Mouse (Mus musculus) urinary bladder, postnatal 14 days (tissue): ENCODE results near the gene Hnrnpa3.
"Not testable (repeated sequence)": the region's sequence is repeated elsewhere in the genome, so short reads cannot be mapped to it uniquely, and the experiment has no call there.

Experiments
- DNase-seq: peaks from one replicate; pipeline ENCODE4 v3.0.0; 2021; ENCODE audit warnings: low spot score

Gene Hnrnpa3

DNA sequence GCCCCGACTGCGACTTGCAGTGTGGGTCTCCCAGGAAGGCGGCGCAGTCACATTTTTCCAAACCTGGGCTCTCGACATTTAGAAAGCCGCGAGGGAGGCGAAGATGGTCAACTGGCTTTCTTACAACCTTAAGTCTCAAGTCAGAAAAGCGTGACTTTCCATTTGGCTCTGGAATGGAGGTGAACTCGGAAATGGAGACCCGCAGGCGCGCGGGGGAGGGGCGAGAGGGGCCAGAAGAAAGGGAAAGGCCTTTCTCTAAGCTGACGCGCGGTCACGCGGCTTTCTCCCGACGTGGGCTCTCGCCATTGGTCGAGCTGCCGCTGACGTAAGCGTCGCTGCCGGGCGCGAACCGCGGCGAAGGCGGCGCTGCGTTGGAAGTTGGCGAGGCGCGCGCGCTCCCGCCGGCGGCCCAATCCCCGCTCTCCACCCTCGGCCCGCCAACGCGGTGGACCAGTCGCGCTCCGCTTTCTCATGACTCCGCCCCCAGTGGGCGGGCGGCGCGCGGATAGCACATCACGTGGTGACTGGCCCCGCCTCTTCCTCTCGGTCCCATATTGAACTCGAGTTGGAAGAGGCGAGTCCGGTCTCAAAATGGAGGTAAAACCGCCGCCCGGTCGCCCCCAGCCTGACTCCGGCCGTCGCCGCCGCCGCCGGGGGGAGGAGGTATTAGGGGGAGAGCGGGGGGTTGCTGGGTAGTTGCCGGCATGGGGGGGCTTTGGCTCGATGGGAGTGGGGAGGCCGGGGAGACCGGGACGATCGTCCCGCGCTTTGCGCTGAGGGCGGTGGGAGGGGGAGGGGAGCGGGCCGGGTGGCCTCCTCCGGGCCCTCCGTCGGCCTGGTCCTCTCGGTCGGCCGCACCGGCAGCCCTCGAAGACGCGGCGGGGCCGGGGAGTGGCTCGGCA lies at the start of gene Hnrnpa3:
Gene Hnrnpa3 (plus strand): TSS at position 535 of the 902 bp plus-strand sequence.
- peak; percentile 98 for DNase-seq

GRCm38 (mm10) chr2:75609971-75610370 lies 49.1 kb upstream of the Hnrnpa3 start:
- DNase-seq, result no peak

- not testable (repeated sequence) for DNase-seq
Measured at GRCm38 (mm10) chr2:75610602-75611001, 48.5 kb upstream of the Hnrnpa3 start.

DNA sequence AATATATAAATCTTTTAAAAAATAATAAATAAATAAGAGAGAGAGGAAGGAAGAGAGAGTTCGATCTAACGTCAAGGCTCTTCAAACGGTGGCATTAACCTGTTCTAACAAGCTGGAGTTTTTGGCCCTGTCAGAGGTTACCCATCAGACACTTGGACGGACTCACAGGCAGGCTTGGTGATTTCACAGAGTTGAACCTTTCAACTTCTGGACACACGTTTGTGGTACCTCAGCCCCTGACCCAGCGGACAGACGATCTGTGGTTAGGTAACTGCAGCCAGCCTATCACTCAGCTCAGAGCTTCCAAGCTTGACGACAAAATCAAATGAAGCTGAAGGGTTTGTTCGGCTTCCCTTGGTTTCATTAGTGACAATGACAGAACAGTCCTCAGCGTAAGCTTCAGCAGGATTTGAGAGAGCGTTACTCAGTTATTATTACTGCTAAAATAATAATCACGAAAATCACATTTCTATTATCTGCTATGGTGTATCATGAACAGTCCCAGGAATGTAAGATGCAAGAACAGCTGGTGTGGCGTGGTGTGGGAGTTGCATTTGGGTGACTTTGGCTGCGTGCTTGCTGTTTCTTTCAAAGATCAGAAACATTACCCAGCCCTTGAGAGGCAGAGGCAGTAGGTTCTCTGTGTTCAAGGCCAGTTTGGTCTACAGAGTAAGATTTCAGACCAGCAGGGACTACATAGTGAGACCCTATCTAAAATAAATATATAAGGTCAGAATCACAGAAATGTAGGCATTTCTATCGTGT lies 47.8 kb upstream of the Hnrnpa3 start:
- DNase-seq, result no peak

- DNase-seq, result no peak
Measured at GRCm38 (mm10) chr2:75612006-75612405, 47.1 kb upstream of the Hnrnpa3 start.

GRCm38 (mm10) chr2:75612981-75613567 lies 46.0 kb upstream of the Hnrnpa3 start:
- DNase-seq, result peak; percentile 88

GRCm38 (mm10) chr2:75614577-75614976 lies 44.5 kb upstream of the Hnrnpa3 start:
- DNase-seq, result no peak

DNA sequence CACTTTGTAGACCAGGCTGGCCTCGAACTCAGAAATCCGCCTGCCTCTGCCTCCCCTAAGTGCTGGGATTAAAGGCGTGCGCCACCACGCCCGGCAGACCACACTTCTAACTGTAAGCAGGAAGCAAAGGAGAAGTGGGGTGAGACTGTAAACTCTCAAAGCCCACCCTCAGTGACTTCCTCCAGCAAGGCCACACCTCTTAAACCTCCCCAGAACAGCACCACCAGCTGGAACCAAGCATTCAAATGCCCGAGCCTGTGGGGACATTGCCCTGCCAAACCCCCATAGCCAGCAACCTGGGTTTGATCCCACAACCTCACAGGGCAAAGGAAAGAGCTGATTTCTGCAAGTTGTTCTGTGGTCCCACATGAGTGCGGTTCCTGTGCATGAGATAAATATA lies 42.1 kb upstream of the Hnrnpa3 start:
- no peak for DNase-seq

DNA sequence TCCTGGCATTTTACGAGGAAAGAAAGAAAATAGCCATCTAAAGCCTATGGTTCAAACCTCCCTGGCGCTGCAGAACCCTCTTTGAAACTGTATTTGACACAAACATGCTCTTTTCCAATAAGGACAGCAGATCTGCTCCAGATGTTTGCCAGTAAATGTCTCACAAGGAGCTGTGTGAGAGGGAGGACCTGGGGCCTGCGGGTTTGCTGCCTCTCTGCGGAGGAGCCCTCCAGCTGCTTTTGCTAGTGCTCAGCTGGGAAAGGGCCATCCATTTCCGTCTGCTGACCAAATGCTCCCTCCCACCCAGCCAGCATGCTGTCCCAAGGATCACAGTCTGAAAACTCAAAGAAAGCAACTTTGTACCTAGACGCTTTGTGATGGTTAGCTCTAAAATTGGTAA lies 40.3 kb upstream of the Hnrnpa3 start:
- no peak for DNase-seq

- no peak for DNase-seq
Measured at GRCm38 (mm10) chr2:75621873-75622654, 37.0 kb upstream of the Hnrnpa3 start.

DNA sequence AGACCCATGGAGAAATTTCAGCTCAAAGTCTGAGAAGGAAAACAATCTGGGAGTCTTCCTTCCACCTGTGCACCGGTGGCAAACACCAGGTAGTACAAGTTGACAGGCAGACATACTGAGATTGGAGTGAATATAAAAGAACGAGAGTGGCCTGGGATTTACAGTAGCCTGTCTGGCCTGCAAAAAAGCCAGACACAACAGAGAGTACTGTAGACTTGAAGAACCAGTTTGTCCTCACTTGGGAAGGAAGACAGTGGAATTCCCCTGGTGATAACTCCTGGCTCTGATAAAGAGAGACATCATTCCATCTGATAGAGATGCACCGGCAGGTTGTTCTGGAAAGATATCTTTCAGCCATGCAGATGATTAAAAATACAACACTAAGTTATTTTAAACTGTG lies 34.0 kb upstream of the Hnrnpa3 start:
- no peak for DNase-seq

DNA sequence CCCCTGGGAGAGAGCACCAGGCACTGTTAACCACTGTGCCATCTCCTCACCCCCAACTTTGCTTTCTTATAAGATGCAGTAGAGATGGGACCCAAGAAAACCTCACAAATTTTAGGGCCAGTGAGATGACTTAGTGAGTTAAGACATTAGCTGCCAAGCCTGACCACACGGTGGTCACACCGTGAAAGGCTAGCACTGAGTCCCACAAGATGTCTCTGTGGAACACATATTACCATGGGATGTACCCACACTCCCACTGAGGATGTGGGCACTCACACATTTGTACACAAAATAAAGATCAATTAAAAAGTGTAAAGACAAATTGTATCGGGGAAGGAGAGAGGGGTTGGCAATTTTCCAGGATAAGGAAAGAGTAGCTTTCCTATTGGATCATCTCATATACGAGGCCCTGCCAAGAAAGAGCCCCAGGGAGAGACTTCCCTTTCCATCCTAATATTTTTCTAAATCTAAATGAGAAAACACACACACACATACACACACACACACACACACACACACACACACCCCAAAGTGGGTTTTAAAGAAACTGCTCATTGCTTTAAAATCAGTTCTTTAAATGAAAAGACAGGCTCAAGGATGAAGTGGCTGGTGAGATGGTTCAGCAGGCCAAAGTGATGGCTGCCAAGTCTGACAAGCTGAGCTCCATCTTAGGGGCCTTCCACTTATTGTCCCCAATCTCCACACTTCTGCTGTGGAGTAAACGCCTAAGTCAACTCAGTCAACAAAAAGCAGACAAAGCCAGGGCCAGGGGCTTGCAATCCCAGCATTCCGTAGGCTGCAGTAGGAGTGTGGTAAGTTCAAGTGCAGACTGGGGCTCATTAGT lies 32.2 kb upstream of the Hnrnpa3 start:
- DNase-seq, result no peak

GRCm38 (mm10) chr2:75628487-75628886 lies 30.6 kb upstream of the Hnrnpa3 start:
- DNase-seq, result no peak

- DNase-seq, result no peak
Measured at GRCm38 (mm10) chr2:75631421-75631820, 27.6 kb upstream of the Hnrnpa3 start.

DNA sequence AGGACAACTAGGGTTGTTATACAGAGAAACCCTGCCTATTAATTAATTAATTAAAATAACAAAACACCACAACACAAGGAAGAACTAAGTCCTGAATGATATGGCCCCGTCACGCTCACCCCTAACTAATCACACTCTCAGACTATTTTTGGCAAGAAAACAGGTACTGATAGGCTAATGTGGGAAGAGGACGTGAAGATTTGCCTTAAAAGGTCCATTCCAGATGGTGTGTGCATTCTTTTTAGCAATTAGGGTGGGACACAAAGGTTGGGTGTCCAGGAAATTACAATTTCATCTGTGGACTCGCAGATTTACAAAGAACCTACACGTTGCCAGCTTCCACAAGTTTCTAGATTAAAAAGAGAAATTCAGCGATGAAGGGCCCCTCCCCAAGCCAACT lies 27.0 kb upstream of the Hnrnpa3 start:
- DNase-seq, result no peak

GRCm38 (mm10) chr2:75632721-75633181 lies 26.3 kb upstream of the Hnrnpa3 start:
- no peak for DNase-seq

DNA sequence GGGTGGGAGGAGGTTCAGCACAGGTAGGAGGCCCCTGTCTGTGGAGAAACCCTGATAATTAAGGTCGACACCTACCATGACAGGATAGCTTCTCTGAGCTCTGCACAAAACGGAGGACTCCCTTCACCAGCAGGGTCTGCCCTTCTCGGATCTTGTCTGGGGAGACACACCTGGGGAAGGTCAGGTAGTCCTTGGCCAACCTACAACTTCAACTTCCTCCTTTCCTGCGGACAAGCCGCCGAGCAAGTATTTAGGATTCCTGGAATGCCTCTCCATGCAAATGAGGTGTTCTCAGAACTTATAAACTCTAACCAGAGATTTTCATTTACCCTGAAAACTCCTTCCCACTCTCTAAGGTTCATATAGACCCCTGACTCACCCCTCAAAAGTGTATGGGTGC lies 25.7 kb upstream of the Hnrnpa3 start:
- DNase-seq, result no peak

- DNase-seq, result no peak
Measured at GRCm38 (mm10) chr2:75633784-75634183, 25.3 kb upstream of the Hnrnpa3 start.

DNA sequence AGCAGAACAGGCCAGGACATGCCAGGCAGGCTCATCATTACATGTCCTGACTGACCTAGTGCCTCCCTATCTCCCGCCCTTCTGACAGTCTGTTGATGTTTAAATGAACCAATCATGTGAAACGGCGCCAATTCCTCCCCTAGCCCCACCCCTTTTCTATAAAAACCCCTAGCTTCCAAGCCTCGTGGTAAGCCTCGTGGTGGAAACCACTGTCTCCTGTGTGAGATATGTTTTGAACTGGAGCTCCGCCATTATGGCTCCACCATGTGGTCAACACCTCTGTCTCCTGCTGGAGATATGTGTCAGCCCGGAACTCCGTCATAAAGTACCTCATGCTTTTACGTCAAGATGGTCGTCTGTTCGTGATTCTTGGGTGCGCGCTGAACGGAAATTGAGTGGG lies 24.6 kb upstream of the Hnrnpa3 start:
- not testable (repeated sequence) for DNase-seq

- peak; percentile 39 for DNase-seq
Measured at GRCm38 (mm10) chr2:75636261-75637054, 22.6 kb upstream of the Hnrnpa3 start.
